Mouse (Mus musculus) layer of hippocampus, adult 2 months (tissue): ENCODE results near the gene Cbx5. TPM values are rescaled to one million over a fixed set of nuclear protein-coding genes. Genes with fewer than 3 reads are reported as not detected.
A peak's percentile ranks its signal among the peaks of the same experiment; 100 is the strongest.

Experiments used
- DNase-seq, 2 experiments: peaks; one replicate each; pipeline ENCODE4 v3.0.0; 2022; ENCODE audit warnings: low spot score in 2 of 2
- H3K27ac ChIP-seq: fragments of 200-600 bp; 2 replicates; pipeline ENCODE4 v1.8.1; 2022
- H3K4me3 ChIP-seq: fragments of 200-600 bp; 2 replicates; pipeline ENCODE4 v1.8.1; 2022; ENCODE audit warnings: mild to moderate bottlenecking
- CTCF ChIP-seq: fragments of 200-600 bp; conservative IDR thresholded peaks from 2 replicates; pipeline ENCODE4 v1.8.1; 2022; ENCODE audit warnings: antibody characterized with exemption, mild to moderate bottlenecking, moderate library complexity
- total RNA-seq, 2 experiments: library from RNA; stranded (reverse); gene quantifications; 2 replicates each; pipeline ENCODE4 v1.2.3; 2021

Cbx5 gene
- total RNA-seq, 2 experiments from 2014 or later, result 179 to 187 TPM

DNA sequence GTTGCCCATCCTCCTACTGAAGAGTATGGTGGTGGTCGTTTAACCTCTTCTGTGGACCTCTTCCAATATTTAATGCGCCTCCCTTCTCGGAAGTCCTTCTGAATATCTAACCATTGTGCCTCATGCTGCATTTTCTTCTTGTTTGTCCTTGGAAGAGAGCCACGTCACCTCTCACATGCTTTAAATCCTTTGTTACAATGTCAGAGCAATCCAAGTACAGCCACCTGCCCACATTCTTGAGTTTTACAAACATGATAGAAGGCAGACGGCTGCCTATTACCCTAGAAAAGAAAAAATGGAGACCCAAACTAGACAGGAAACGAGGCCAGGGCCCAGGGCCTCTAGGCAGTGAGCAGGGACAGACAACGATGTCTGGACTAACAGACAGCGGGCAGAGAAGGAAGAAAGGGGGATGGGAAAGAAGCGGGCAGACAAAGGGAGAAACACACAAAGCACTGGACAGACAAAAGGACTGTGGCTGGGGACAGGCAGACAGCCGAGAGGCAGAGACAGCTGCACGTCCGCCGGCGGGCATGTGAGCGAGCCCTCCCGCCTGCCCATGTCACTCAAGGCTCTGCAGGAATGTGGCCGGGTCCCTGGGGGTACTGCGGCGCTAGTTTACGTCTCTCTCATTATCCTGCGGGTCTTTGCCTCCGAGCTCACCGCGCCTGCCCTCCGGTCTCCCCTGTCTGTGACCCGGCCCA lies 69.9 kb downstream of the Cbx5 start:
- Histone ChIP-seq H3K4me3 (no peak overlapping the region; the same call in 1 of the 2 replicates), H3K27ac (no peak overlapping the region)
- no peak for DNase-seq
- no peak for TF ChIP-seq CTCF

DNA sequence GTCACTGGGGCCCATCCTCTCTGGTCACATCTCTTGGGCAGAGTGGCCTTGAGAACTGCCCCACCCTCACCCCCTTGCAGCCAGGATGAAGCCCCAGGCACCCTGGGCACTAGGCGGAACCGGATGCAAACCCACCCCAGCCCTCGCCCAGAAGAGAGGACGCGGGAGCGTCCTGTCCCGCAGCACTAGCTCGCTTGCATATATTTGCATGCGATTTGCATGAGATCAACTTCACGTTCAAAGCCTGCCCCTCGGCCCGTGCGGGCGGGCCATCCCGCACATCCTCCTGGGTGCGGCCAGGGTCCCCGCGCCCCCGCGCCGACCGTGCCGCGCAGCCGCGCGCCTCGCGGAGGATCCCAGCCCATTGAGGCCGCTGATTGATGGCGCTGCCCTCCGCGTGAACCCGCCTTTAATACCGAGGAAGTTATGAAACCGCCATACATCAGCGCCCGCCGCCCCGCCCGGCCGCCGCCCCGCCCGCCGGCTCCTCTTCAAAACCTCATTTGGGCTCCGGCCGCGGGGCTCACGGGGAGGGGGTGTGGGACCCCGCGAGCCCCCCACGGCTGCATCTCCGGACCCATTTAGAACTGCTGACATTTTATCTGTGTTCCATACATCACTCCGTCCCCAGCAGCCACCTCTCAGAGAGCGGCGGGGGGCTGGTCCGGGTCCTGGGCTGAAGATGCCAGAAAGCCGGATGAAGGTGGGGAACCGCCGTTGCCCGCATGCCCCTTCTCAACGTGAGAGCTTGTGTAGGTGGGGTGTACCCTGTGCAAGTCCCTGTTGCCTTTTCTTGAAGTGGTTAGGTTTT lies 70.6 kb downstream of the Cbx5 start:
- TF ChIP-seq CTCF, result no peak
- Histone ChIP-seq H3K4me3 (peak overlapping the region; percentile 46), H3K27ac (no peak overlapping the region)
- DNase-seq, result no peak

- no peak for DNase-seq
- Histone ChIP-seq H3K4me3 (no peak overlapping the region), H3K27ac (no peak overlapping the region)
- no peak for TF ChIP-seq CTCF
Observed at GRCm38 (mm10) chr15:103167786-103168185, 71.8 kb downstream of the Cbx5 start.

GRCm38 (mm10) chr15:103167042-103167615 lies 72.5 kb downstream of the Cbx5 start, which contains the start of gene Smug1:
Gene Smug1 (minus strand): TSS chr15:103167092.
- Histone ChIP-seq H3K27ac (no peak within 1 kb of the TSS), H3K4me3 (no peak within 1 kb of the TSS)
- DNase-seq, result no peak
- TF ChIP-seq CTCF, result no peak

- TF ChIP-seq CTCF, result no peak
- no peak overlapping the region for H3K27ac ChIP-seq
- H3K4me3 ChIP-seq, result no peak overlapping the region
- no peak for DNase-seq
Observed at GRCm38 (mm10) chr15:103165924-103166323, 73.7 kb downstream of the Cbx5 start.

GRCm38 (mm10) chr15:103165379-103165778 lies 74.2 kb downstream of the Cbx5 start:
- DNase-seq, result peak; percentile 90 to 92
- H3K27ac ChIP-seq, result no peak overlapping the region

DNA sequence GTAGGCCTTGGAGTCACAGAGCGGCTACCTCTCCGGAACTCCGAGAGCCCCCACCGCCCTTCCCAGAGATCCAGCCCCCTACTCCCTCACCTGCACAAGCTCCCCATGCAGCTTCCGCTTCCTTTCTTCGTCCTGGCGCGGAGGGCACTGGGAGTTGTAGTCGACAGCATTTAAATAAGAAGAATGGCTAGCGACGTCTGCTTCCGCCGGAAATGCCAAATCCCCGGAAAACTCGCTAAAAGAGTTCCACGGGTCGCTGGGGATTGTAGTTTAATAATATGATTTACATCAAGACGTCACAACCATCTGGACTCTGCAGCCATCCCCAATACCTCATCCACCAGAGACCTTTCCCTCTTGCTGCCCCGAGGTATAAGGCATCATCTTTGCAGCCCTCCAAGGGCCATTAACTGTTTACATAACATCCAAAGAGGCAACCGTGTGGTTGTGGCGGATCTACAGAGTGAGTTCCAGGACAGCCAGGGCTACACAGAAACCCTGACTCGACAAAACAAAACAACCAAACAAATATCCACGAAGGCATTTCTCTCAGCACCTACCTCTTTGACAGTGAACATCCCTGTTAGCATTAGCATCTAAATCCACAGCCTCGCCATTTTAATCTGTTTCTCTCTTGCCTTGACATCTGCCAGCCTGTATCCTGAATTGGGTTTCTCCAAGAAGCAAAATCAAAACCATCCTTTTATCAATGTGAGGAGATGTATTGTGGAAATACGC lies 76.3 kb downstream of the Cbx5 start:
- peak overlapping the region; percentile 91 for H3K27ac ChIP-seq
- TF ChIP-seq CTCF, result no peak
- peak overlapping the region; percentile 97 for H3K4me3 ChIP-seq
- DNase-seq, result peak; percentile 90 to 96

More at GRCm38 (mm10) chr15:103165379-103165778, 74.2 kb downstream of the Cbx5 start:
- H3K4me3 ChIP-seq, result no peak overlapping the region
- peak; percentile 99 for TF ChIP-seq CTCF

DNA sequence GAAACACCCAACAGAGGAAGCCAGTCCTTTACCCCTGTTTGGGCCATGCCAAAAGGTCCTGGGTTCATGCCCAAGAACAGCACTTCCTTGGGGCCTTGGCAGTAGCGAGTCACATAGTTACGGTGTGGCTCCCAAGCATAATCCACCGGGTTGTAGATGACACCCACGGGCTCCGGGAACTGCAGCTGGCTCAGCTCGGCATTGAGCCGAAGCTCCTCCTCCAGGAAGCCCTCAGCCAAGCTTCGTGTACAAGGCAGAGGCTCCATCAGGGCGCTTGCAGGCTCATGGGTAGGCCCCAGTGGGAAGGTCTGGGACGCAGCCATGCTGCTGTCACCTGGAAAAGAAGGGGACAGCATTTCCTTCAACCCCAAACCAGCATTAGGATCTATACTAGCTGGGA lies 82.0 kb downstream of the Cbx5 start:
- DNase-seq, result peak; percentile 61 to 67
- Histone ChIP-seq H3K4me3 (no peak overlapping the region), H3K27ac (no peak overlapping the region)
- no peak for TF ChIP-seq CTCF

DNA sequence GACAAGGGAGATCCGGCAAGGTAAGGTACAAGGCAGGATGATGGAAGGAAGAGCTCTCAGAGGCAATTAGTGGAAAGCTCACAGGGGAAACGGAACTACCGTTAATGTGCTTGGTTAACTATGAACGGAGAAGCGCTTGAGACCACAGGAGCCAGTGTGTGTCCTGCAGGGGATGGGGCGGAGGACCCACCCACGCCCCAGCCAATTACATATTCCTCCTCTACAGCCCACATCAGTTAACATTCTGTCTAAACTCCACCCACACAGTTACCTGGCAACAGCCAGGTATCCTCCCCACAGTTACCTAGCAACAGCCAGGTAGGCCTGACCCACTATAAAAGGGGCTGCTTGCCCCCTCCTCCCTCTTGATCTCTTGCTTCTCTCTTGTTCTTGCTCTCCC lies 82.7 kb downstream of the Cbx5 start:
- no peak for DNase-seq
- no peak for TF ChIP-seq CTCF
- no peak overlapping the region for H3K4me3 ChIP-seq
- H3K27ac ChIP-seq, result no peak overlapping the region

DNA sequence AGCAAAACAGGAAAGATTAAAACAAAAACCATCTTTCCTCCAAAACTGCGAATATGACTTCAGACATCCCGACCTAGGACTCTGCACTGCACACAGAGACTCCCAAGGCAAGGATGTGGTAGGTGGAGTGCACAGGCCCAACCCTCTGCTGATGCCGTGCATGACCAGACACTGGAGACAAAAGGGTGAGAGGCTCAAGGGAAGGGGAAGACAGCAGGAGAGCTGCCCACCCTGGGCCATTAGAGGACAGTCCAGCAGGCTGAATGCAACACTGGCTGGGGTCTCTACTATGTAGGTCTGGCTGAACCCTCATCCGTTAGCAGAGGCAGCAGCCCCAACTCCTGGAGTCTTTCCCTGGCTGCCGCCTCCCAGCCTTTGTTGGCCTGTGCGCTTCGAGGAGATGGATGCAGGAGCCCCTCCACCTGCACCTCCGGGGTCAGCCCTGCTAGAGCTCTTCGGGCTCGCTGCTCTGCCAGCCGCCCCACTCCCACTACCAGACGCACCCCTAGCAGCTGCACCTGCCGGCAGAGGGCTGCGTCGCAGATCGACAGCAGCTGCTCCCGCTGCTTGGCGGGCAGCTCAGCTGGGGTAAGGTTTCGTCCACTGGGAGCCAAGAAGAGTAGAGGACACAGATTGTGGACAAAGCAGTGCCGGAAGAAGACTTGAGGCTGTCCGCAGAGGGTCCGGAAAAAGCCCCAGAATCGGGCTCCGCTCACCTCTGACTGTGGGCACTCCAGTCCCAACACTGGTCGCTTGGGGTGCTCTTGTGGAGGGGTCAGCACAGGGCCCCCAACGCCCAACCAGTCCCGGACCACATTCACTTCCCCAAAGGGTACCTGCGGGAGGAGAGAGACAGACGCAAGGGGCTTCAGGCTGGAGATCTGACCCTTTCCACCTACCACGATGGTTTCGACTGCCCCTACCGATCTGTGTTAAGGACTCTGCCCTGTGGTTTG lies 84.0 kb downstream of the Cbx5 start:
- TF ChIP-seq CTCF, result no peak
- Histone ChIP-seq H3K27ac (no peak overlapping the region), H3K4me3 (no peak overlapping the region)
- no peak for DNase-seq

DNA sequence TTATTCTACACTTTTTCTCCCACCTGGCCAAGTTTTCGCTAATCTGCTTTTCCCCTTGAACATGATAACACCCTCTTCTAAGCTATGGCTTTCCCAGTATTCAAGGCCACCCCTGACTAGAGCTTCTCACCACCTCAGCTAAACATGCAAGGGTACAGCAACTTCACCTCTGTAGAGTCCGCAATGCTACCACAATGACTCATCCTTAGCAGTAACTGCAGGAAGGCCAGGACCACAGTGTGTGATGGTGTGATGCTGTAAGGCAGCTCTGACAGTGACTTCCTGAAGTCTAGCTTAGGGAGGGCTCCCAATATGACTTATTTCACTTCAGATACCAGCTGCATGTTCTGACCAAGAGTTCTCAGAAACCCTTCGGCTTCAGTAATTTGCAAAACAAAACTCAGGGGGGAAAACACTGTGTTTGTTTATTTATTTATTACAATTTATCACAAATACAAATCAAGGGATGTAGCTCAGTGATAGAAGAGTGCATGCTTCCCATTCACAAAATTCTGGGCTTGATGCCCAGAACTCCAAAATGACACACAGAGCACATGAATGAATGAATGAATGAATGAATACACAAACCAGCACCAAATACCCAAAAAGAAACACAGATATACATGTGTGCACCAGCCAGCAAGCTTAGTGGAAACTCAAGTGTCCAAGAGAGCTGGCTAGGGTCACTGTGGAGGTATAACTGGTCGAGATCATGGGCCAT lies 86.6 kb downstream of the Cbx5 start:
- no peak overlapping the region for H3K4me3 ChIP-seq
- TF ChIP-seq CTCF, result no peak
- H3K27ac ChIP-seq, result no peak overlapping the region
- DNase-seq, result no peak
